Mouse (Mus musculus) brain, embryonic 14.5 days (tissue): ENCODE data around the gene Arl4a.

Source experiments
- CTCF ChIP-seq: fragments of 200-500 bp; IDR thresholded peaks from 2 replicates; pipeline ENCODE4 v1.5.1; 2012; ENCODE audit warnings: inconsistent platforms, mild to moderate bottlenecking, moderate library complexity, borderline replicate concordance; ENCODE audit not compliant: insufficient read depth, insufficient read length; ENCODE audit errors: extremely low read depth
- POLR2A ChIP-seq: fragments of 200-500 bp; IDR thresholded peaks from 2 replicates; pipeline ENCODE4 v1.6.1; 2012; ENCODE audit warnings: mild to moderate bottlenecking, inconsistent platforms, borderline replicate concordance; ENCODE audit not compliant: poor library complexity, insufficient read depth, insufficient read length, severe bottlenecking; ENCODE audit errors: extremely low read depth

GRCm38 (mm10) chr12:39979066-39979465 lies 58.8 kb downstream of the Arl4a start:
- TF ChIP-seq CTCF (no peak), POLR2A (no peak)
